Mouse (Mus musculus): ENCODE data around the gene Mbd5.

Mbd5 gene

GRCm38 (mm10) chr2:49160232-49160947 is 211.1 kb downstream of the Mbd5 start:
- CTCF ChIA-PET, result no interaction called here

- CTCF ChIA-PET, result no interaction called here
These were observed 220.5 kb downstream of the Mbd5 start for GRCm38 (mm10) chr2:49169766-49170165.

- CTCF ChIA-PET, result no interaction called here
These were observed 227.7 kb downstream of the Mbd5 start for GRCm38 (mm10) chr2:49177015-49177414.

GRCm38 (mm10) chr2:49190984-49191383 is 241.7 kb downstream of the Mbd5 start:
- CTCF ChIA-PET, result no interaction called here

- CTCF ChIA-PET, result no interaction called here
These were observed 242.4 kb downstream of the Mbd5 start for GRCm38 (mm10) chr2:49191695-49192094.

DNA sequence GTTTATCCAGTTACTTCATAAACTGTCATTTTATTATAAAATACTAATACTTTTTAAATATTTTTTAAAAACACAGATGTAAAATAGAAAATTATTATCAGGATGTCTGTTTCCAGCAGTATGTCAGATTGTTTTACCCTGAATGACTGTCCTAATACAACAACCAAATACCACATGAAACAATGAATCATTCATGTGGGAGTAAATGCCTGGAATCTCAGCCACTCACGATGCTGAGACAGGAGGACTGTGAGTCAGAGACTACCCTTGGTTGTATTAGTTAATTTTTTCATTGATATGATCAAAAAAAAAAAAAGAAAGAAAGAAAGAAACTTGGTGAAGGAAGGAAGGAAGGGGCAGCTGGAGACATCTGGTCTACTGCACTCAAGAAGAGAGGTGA is 254.8 kb downstream of the Mbd5 start:
- CTCF ChIA-PET, result no interaction called here

GRCm38 (mm10) chr2:49205692-49206091 is 256.4 kb downstream of the Mbd5 start:
- CTCF ChIA-PET, result interaction anchor here (0.7 kb wide), 1 partner anchor 95 kb away, joined by 3 read pairs; no protein-coding TSS in a partner anchor

GRCm38 (mm10) chr2:49209349-49209748 is 260.0 kb downstream of the Mbd5 start:
- CTCF ChIA-PET, result no interaction called here

GRCm38 (mm10) chr2:49210408-49210807 is 261.1 kb downstream of the Mbd5 start:
- CTCF ChIA-PET, result no interaction called here

DNA sequence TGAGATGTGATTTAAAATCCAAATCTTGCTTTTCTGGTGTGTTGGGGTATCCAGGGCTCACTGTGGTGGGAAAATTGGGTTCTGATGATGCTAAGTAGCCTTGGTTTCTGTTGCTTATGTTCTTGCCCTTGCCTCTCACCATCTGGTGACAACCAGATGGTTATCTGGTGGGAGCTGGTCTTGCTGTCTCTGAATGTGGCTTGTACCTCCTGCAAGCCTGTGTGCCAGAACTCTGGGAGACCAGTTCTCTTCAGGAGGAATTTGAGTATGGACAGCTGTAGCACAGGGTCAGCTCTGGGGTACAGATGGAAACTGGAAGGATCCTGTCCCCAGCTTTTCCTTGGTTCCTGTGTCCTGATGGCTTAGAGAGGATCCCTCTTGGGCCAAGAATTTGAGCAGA is 280.4 kb downstream of the Mbd5 start:
- CTCF ChIA-PET, result no interaction called here

GRCm38 (mm10) chr2:49234064-49234463 is 284.8 kb downstream of the Mbd5 start:
- CTCF ChIA-PET, result no interaction called here

DNA sequence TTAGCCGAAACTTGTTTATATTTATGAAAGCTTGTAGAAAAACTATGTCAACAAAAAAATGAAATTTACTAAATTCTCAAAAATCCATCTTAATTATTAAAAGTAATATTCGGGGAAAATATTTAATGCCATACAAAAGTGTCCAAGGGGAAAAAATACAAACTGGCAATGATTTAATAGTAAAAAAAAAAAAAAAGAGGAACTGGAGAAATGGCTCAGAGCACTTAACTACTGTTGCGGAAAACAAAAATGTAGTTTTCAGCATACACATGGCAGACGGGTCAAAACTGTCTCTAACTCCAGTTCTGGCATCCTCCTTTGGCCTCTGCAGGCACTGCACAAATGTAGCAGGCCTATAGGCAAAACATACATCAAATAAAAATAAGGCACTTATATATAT is 292.4 kb downstream of the Mbd5 start:
- CTCF ChIA-PET, result no interaction called here

- CTCF ChIA-PET, result interaction anchor here (0.7 to 0.9 kb wide), 2 partner anchors 11 to 207 kb away, joined by 4 read pairs; no protein-coding TSS in a partner anchor
These were observed 314.8 kb downstream of the Mbd5 start for GRCm38 (mm10) chr2:49264092-49264491.

DNA sequence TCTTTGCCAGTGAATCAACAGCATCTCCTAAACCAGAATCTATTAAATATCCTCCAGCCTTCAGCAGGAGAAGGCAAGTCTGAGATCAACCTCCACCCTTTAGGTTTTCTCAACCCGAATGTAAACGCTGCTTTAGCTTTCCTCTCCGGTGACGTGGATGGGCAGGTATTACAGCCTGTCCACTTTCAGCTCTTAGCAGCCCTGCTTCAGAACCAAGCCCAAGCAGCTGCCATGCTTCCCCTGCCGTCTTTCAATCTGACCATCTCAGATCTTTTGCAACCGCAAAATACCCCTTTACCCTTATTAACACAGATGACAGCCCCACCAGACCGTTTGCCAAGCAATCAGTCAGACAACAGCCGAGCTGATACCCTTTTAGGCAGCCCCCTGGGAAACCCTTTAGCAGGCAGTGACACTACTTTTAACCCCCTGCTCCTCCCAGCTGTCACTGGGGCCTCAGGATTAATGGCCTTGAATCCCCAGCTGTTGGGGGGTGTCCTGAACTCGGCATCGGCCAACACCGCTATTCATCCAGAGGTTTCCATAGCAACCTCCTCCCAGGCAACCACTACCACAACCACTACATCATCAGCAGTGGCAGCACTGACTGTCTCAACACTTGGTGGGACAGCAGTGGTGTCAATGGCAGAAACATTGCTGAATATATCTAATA is 323.1 kb downstream of the Mbd5 start:
- CTCF ChIA-PET, result no interaction called here

GRCm38 (mm10) chr2:49276017-49276722 is 326.9 kb downstream of the Mbd5 start:
- CTCF ChIA-PET, result no interaction called here

DNA sequence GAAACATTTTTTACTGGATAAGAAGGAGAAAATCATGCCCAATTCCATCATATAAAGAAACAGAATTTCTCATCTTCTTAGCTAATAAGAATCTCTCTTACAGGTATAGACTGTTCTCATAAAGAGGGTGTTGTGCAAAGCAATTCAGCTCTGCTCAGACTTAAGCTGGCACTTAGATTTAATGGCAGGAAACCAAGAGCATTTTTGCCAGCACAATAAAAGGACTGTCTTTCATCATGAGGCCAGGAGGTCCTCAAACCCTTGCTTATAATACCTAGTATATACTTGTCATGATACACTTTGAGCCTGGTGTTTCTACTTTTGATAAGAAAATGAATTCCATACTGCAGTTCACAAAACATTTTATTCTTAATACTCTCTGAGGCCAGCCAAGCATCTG is 331.2 kb downstream of the Mbd5 start:
- CTCF ChIA-PET, result no interaction called here

DNA sequence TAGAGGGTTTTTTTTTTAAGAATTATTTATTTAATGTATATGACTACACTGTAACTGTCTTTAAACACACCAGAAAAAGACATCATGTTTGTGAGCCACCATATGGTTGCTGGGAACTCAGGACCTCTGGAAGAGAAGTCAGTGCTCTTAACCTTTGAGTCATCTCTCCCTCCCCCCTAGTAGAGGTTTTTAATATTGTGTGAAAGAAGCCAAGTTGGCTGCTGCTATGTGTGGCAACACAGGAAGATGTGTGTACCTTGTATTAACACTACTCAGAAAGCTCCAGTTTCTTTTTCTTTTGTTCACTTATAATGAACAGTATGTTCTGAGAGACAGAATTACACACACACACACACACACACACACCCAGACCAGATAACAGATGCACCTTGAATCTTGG is 334.3 kb downstream of the Mbd5 start:
- CTCF ChIA-PET, result no interaction called here

- CTCF ChIA-PET, result no interaction called here
These were observed 337.7 kb downstream of the Mbd5 start for GRCm38 (mm10) chr2:49286965-49287364.

- CTCF ChIA-PET, result no interaction called here
These were observed 342.4 kb downstream of the Mbd5 start for GRCm38 (mm10) chr2:49291709-49292108.

- CTCF ChIA-PET, result no interaction called here
These were observed 363.5 kb downstream of the Mbd5 start for GRCm38 (mm10) chr2:49312629-49313447.

DNA sequence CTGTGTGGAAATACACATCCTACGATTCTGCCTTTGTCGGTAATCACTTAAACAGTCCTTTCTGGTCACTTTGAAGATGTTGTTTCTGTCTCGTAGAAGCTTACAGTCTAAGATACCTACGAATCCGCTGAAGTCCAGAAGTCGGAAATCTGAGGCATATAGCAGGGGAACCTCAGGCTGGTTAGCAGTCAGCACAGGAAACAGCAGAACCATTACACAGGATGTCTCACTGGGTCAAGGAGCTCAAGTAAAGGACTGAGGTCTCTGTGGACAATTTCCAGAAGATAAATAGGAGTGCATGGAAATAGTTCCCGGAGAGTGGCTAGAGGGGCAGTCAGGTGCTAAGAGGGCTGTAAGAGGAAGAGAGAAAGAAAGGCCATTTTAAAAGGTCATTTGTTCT is 384.3 kb downstream of the Mbd5 start:
- CTCF ChIA-PET, result no interaction called here

- CTCF ChIA-PET, result no interaction called here
These were observed 386.0 kb downstream of the Mbd5 start for GRCm38 (mm10) chr2:49335267-49335666.
